Mouse (Mus musculus) bone marrow macrophage, adult 2 months (primary cell): Measurements from ENCODE around the gene Acads. TPM values are rescaled to one million over a fixed set of nuclear protein-coding genes. Genes with fewer than 3 reads are reported as not detected.
"Not testable (repeated sequence)": the region's sequence is repeated elsewhere in the genome, so short reads cannot be mapped to it uniquely, and the experiment has no call there.

ENCODE experiments used
- H3K27ac ChIP-seq: 2 replicates; pipeline ENCODE4 v1.5.1; 2012; ENCODE audit warnings: low read depth, low read length; ENCODE audit not compliant: insufficient read depth
- H3K4me1 ChIP-seq: 2 replicates; pipeline ENCODE4 v1.6.1; 2012; ENCODE audit warnings: low read length; ENCODE audit not compliant: control insufficient read depth, insufficient read depth
- H3K4me3 ChIP-seq: 2 replicates; pipeline ENCODE4 v1.5.1; 2012; ENCODE audit warnings: mild to moderate bottlenecking, low read length, moderate library complexity; ENCODE audit not compliant: insufficient read depth
- CTCF ChIP-seq: IDR thresholded peaks from 2 replicates; pipeline ENCODE4 v1.5.1; 2012; ENCODE audit warnings: low read depth, mild to moderate bottlenecking, low read length, moderate library complexity
- POLR2A ChIP-seq: IDR thresholded peaks from 2 replicates; pipeline ENCODE4 v1.6.1; 2012; ENCODE audit warnings: mild to moderate bottlenecking, low read depth, low read length, borderline replicate concordance
- polyA plus RNA-seq: library from polyadenylated mRNA; stranded (reverse); fragments of >200 nt; gene quantifications from 2 replicates; pipeline ENCODE4 v1.2.4, GENCODE M21; 2012; ENCODE audit not compliant: missing spikeins, insufficient read depth, insufficient read length

Acads gene
- polyA plus RNA-seq: 22.3 and 22.7 TPM in 2 replicates

DNA sequence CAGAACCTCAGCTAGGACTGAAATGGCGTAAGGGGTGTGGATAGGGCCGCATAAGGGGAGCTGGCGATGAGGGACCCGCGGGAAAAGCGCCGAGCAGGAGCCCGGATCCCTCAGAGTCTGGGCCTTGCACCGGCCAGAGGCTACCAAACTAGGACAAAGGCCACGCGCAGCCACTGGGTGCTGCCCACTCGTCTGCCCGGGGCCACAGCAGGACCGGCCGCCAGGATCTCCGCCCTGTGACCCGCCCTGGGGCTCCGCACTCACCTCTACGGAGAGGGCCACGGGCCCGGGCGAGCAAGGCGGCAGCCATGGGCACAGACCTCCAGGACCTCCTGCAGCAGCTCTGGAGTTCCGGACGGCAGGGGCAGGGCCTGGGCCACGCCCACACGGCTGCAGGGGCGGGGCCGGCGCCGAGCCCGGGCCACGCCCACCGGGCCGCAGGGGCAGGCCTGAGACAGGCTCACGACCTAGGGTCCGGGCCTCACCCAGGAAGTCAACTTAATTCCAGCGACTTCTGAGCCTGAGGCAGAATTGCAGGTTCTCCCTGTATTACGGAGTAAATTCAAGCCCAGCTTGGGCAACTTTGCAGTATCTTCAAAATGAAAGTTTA, at the start of gene Acads:
TSS of gene Acads (minus strand) at position 386 of the 610 bp plus-strand sequence.
- Histone ChIP-seq H3K4me1 (peaks cover 6% of the 10 kb centered on the region), H3K4me3 (peak within 1 kb of the TSS; percentile 98), H3K27ac (peak within 1 kb of the TSS; percentile 42)
- no peak for TF ChIP-seq POLR2A
- TF ChIP-seq CTCF: no peak

- no peak overlapping the region for H3K4me3 ChIP-seq
- no peak overlapping the region for H3K27ac ChIP-seq
- TF ChIP-seq POLR2A: no peak
- no peak for TF ChIP-seq CTCF
- peaks cover 7% of the 10 kb centered on the region for H3K4me1 ChIP-seq
These were observed 48.2 kb upstream of the Acads start for GRCm38 (mm10) chr5:115167396-115167795.

DNA sequence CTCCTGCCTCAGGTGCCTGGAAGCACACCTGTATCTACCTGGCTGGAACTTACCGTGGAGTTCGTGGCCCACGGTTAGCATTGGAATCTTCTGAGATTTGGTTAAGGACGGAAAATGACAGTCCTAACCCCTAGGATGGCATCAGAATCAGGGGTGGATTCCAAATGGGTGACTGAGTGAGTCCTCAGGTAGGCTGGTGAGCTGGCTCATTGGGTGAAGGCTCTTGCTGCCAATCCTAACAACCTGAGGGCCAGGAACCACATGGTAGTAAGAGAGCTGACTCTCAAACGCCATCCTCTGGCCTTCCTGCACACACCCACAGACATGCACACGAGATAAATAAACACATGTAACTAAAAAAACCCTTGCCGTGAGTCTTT, 47.7 kb upstream of the Acads start:
- TF ChIP-seq CTCF: no peak
- no peak for TF ChIP-seq POLR2A
- Histone ChIP-seq H3K4me3 (no peak overlapping the region), H3K27ac (no peak overlapping the region), H3K4me1 (peaks cover 7% of the 10 kb centered on the region)

- Histone ChIP-seq H3K4me1 (peaks cover 10% of the 10 kb centered on the region), H3K4me3 (no peak overlapping the region), H3K27ac (no peak overlapping the region)
- TF ChIP-seq POLR2A (no peak), CTCF (no peak)
These were observed 47.0 kb upstream of the Acads start for GRCm38 (mm10) chr5:115165895-115166814.

DNA sequence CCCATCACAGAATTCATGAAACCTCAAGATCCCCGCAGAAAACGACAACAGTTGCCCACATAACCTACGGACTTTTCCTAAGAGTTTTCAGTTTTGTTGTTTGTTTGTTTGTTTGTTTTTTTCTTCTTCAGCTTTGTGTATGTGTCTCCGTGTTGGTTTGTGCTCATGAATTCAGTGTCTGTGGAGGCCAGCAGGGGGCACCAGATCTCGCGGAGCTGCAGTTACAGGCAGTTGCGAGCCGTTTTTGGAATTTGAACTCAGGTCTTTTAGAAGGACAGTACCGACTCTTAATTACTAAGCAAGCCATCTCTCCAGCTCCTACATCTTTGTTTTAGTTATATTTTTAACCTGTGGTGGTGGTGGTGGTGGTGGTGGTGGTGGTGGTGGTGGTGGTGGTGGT, 46.2 kb upstream of the Acads start:
- no peak overlapping the region for H3K27ac ChIP-seq
- no peak overlapping the region for H3K4me3 ChIP-seq
- TF ChIP-seq POLR2A (no peak), CTCF (0 out of 2 replicates have a peak, but pooled peaks have one; percentile 12)
- H3K4me1 ChIP-seq: peaks cover 17% of the 10 kb centered on the region

GRCm38 (mm10) chr5:115164446-115164845, 45.3 kb upstream of the Acads start:
- peaks cover 17% of the 10 kb centered on the region for H3K4me1 ChIP-seq
- H3K27ac ChIP-seq, H3K4me3 ChIP-seq: not testable (repeated sequence)

DNA sequence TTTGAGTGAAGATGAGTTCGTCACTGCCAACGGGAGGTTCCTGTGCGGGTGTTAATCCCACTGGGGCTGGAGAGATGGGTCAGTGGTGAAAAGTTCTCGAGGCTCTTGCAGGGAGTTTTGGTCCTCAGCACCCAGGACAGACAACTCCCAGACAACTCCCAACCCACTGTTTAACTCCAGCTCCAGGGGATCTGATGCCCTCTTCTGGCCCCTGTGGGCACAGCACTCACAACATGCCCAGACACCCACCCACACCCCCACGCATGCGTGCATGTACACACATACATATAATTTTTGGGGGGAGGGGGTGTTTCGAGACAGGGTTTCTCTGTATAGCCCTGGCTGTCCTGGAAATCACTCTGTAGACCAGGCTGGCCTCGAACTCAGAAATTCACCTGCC, 44.4 kb upstream of the Acads start:
- TF ChIP-seq POLR2A (no peak), CTCF (no peak)
- H3K4me1 ChIP-seq: peaks cover 21% of the 10 kb centered on the region
- no peak overlapping the region for H3K27ac ChIP-seq
- H3K4me3 ChIP-seq: no peak overlapping the region

DNA sequence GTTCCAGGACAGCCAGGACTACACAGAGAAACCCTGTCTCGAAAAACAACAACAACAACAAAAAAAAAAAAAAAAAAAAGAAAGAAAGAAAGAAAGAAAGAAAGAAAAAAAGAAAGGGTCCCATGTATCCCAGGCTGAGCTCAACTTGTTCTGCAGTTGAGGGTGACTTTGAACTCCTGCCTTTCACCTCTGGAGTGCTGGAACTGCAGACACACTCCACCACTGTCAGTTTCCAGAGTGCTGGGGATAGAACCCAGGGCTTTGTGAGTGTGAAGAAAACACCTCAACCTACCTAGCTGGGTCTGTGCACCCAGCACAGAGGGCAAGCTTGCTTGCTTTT, 42.8 kb upstream of the Acads start:
- not testable (repeated sequence) for H3K27ac ChIP-seq, H3K4me3 ChIP-seq
- peaks cover 14% of the 10 kb centered on the region for H3K4me1 ChIP-seq

- peaks cover 14% of the 10 kb centered on the region for H3K4me1 ChIP-seq
- no peak overlapping the region for H3K4me3 ChIP-seq
- no peak overlapping the region for H3K27ac ChIP-seq
- no peak for TF ChIP-seq POLR2A
- TF ChIP-seq CTCF: no peak
These were observed 42.2 kb upstream of the Acads start for GRCm38 (mm10) chr5:115161064-115161939.

- no peak for TF ChIP-seq POLR2A
- no peak for TF ChIP-seq CTCF
- H3K4me3 ChIP-seq: no peak overlapping the region
- no peak overlapping the region for H3K27ac ChIP-seq
- H3K4me1 ChIP-seq: peaks cover 14% of the 10 kb centered on the region
These were observed 41.5 kb upstream of the Acads start for GRCm38 (mm10) chr5:115160655-115161054.
